In the genomic region with DNA sequence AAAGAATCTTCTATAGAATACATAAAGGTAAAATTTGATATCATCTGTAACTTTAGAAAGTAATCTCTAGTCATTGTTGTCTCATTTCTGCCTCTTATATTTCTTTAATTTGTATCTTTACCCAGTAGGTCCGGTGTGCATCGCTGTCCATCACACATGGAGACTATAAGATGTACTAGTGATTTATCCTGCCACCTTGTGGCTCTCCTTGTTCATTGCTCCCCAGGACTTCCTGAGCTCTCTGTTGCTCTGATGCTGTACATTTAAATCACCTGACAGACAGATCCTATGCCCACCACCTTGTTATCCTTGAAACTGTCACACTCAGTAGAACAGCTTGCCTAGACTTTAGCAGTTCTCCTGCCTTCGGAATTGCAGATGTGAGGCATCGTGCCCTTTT, we compare ENCODE assay signal across 10 mouse cellular contexts. TPM values are rescaled to one million over a fixed set of nuclear protein-coding genes. Genes with fewer than 3 reads are reported as not detected.
DNase-seq lines count a peak whose midpoint lies in the region; ATAC-seq and TF ChIP-seq lines count a peak whose summit lies in the region.
"Had no signal": no experiment of that assay in that cellular context is flagged by ENCODE, and none has a peak within 500 bp of the region (broad histone marks: within the 10 kb centered on the region; RNA-seq: fewer than 3 reads in every experiment).

No protein-coding gene starts in this region.

- 92% methylated on average over 4 of the region's 4 CpGs for WGBS in hindbrain, embryonic 11.5 days
- WGBS in hindbrain, embryonic 10.5 days = 94% methylated on average over 4 of the region's 4 CpGs
- 73% methylated on average over 4 of the region's 4 CpGs for WGBS in lung, adult 2 months

- H3K27ac ChIP-seq in hindbrain, embryonic 11.5 days (ENCODE audit: low read depth, low read length) = no peak overlapping the region
- no peak overlapping the region for H3K27ac ChIP-seq in hindbrain, embryonic 10.5 days
- no peak overlapping the region for H3K27ac ChIP-seq in ES-Bruce4 (ENCODE audit: insufficient read depth, low read length)
- H3K27ac ChIP-seq: embryonic facial prominence, embryonic 12.5 days; neural tube, embryonic 12.5 days had no signal

- DNase-seq in hindbrain, embryonic 11.5 days (ENCODE audit: low spot score) = peak; percentile 25
- no peak for DNase-seq in hindbrain, embryonic 10.5 days (ENCODE audit: low spot score)
- DNase-seq in 416B (ENCODE audit: low read depth) = peak; percentile 74
- peak; percentile 17 for DNase-seq in lung, adult 2 months
- peak; percentile 39 for DNase-seq in thymus, postnatal 25 days
- no peak for DNase-seq in testis, postnatal 10 days (ENCODE audit: low spot score)

- H3K9me3 ChIP-seq in hindbrain, embryonic 11.5 days (ENCODE audit: control insufficient read depth, low read length) = no peaks in the 10 kb centered on the region
- H3K9me3 ChIP-seq in hindbrain, embryonic 10.5 days = no peaks in the 10 kb centered on the region
- no peaks in the 10 kb centered on the region for H3K9me3 ChIP-seq in ES-Bruce4 (replicated peaks; ENCODE audit: control insufficient read depth, insufficient read depth, low read length, poor library complexity, severe bottlenecking)
- H3K9me3 ChIP-seq: embryonic facial prominence, embryonic 12.5 days; neural tube, embryonic 12.5 days had no signal

- TF ChIP-seq CTCF in ES-Bruce4 (IDR thresholded peaks at IDR 0.05; ENCODE audit: low read depth, low read length) = peak; percentile 14
- peak; percentile 40; the same call in 1 of the 2 replicates for TF ChIP-seq CTCF in lung, adult 2 months (IDR thresholded peaks at IDR 0.05; ENCODE audit: insufficient read depth, low read length)

- no peak for TF ChIP-seq EP300 in ES-Bruce4 (IDR thresholded peaks at IDR 0.05; ENCODE audit: insufficient read depth, low read depth, low read length)

- H3K27me3 ChIP-seq in hindbrain, embryonic 11.5 days (ENCODE audit: control insufficient read depth, insufficient read depth, low read length) = no peaks in the 10 kb centered on the region
- no peaks in the 10 kb centered on the region for H3K27me3 ChIP-seq in hindbrain, embryonic 10.5 days (ENCODE audit: insufficient read depth, poor library complexity, severe bottlenecking)
- H3K27me3 ChIP-seq in ES-Bruce4 (ENCODE audit: control insufficient read depth, insufficient read depth, low read length, poor library complexity, severe bottlenecking) = no peaks in the 10 kb centered on the region
- H3K27me3 ChIP-seq: embryonic facial prominence, embryonic 12.5 days; neural tube, embryonic 12.5 days had no signal

- no peak overlapping the region for H3K9ac ChIP-seq in hindbrain, embryonic 11.5 days (ENCODE audit: low read depth, low read length)
- H3K9ac ChIP-seq in ES-Bruce4 (ENCODE audit: low read depth, poor library complexity, severe bottlenecking) = no peak overlapping the region
- H3K9ac ChIP-seq: embryonic facial prominence, embryonic 12.5 days; neural tube, embryonic 12.5 days had no signal

- H3K36me3 ChIP-seq in hindbrain, embryonic 11.5 days (ENCODE audit: control insufficient read depth, insufficient read depth, low read length) = peaks cover 11% of the 10 kb centered on the region
- peaks cover 97% of the 10 kb centered on the region for H3K36me3 ChIP-seq in hindbrain, embryonic 10.5 days
- H3K36me3 ChIP-seq in ES-Bruce4 (ENCODE audit: control insufficient read depth, insufficient read depth, low read length, poor library complexity, severe bottlenecking) = peaks cover 48% of the 10 kb centered on the region

- no peak for TF ChIP-seq POLR2A in ES-Bruce4 (IDR thresholded peaks at IDR 0.05; ENCODE audit: insufficient read depth, low read length)
- no peak for TF ChIP-seq POLR2A in lung, adult 2 months (IDR thresholded peaks at IDR 0.05; ENCODE audit: borderline replicate concordance, extremely low read depth, low read depth, low read length)

- no peak overlapping the region for H3K4me3 ChIP-seq in hindbrain, embryonic 11.5 days (ENCODE audit: low read depth, low read length)
- H3K4me3 ChIP-seq in hindbrain, embryonic 10.5 days = no peak overlapping the region
- no peak overlapping the region for H3K4me3 ChIP-seq in ES-Bruce4 (ENCODE audit: low read depth, low read length)
- no peak overlapping the region for H3K4me3 ChIP-seq in lung, adult 2 months (replicated peaks; ENCODE audit: extremely low read depth, low read depth, low read length)
- H3K4me3 ChIP-seq: embryonic facial prominence, embryonic 12.5 days; neural tube, embryonic 12.5 days had no signal

- ATAC-seq in hindbrain, embryonic 11.5 days (ENCODE audit: low FRiP score) = no peak
- ATAC-seq in erythroblast, adult 5-6 weeks (replicated peaks; ENCODE audit: low FRiP score, poor library complexity, severe bottlenecking) = 0 out of 2 replicates have a peak, but pooled peaks have one; percentile 63

- no peak overlapping the region for H3K4me2 ChIP-seq in hindbrain, embryonic 11.5 days (replicated peaks; ENCODE audit: low read depth, low read length)
- H3K4me2 ChIP-seq: embryonic facial prominence, embryonic 12.5 days; neural tube, embryonic 12.5 days had no signal

- H3K4me1 ChIP-seq in hindbrain, embryonic 11.5 days (replicated peaks; ENCODE audit: control insufficient read depth, insufficient read depth, low read length) = no peaks in the 10 kb centered on the region
- H3K4me1 ChIP-seq in hindbrain, embryonic 10.5 days (replicated peaks) = no peaks in the 10 kb centered on the region
- peaks cover 2% of the 10 kb centered on the region for H3K4me1 ChIP-seq in ES-Bruce4 (ENCODE audit: control insufficient read depth, insufficient read depth, low read length)
- H3K4me1 ChIP-seq in lung, adult 2 months (ENCODE audit: control insufficient read depth, insufficient read depth, low read length) = no peaks in the 10 kb centered on the region
- H3K4me1 ChIP-seq: embryonic facial prominence, embryonic 12.5 days; neural tube, embryonic 12.5 days had no signal

RNA-seq across cellular contexts. Expression of gene Hhex, which starts 16.3 kb away (rescaled TPM):
- 5.5 and 5.8 TPM in 2 replicates for polyA plus RNA-seq in hindbrain, embryonic 11.5 days (2014; fragmentation: Nextera tagmentation; extraction: Ambion mirVana)
- polyA plus RNA-seq in hindbrain, embryonic 10.5 days (2016; fragmentation: Nextera tagmentation; extraction: Ambion mirVana) = 6.6 and 7.7 TPM in 2 replicates
- 8.2 and 9.0 TPM in 2 replicates for polyA plus RNA-seq in ES-Bruce4 (2011; ENCODE audit: insufficient read depth, insufficient read length, low read depth, missing spikeins)
- total RNA-seq in erythroblast, adult 5-6 weeks (2015; ENCODE audit: low replicate concordance) = 25.1 and 27.3 TPM in 2 replicates
- 5.1 and 6.0 TPM in 2 replicates for total RNA-seq in erythroblast, adult 5-6 weeks (2017; ENCODE audit: low replicate concordance)
- polyA plus RNA-seq in lung, adult 2 months (2012; rRNA removed) = 20.0 and 28.6 TPM in 2 replicates

RNA-seq across cellular contexts. Expression of gene Kif11, which starts 42.1 kb away (rescaled TPM):
- polyA plus RNA-seq in hindbrain, embryonic 11.5 days (2014; fragmentation: Nextera tagmentation; extraction: Ambion mirVana) = 73.5 and 79.9 TPM in 2 replicates
- polyA plus RNA-seq in hindbrain, embryonic 10.5 days (2016; fragmentation: Nextera tagmentation; extraction: Ambion mirVana) = 60.1 and 80.2 TPM in 2 replicates
- polyA plus RNA-seq in ES-Bruce4 (2011; ENCODE audit: insufficient read depth, insufficient read length, low read depth, missing spikeins) = 130 and 146 TPM in 2 replicates
- 65.3 and 69.0 TPM in 2 replicates for total RNA-seq in erythroblast, adult 5-6 weeks (2015; ENCODE audit: low replicate concordance)
- total RNA-seq in erythroblast, adult 5-6 weeks (2017; ENCODE audit: low replicate concordance) = 103 and 108 TPM in 2 replicates
- polyA plus RNA-seq in lung, adult 2 months (2012; rRNA removed) = 0.31 and 0.80 TPM in 2 replicates

Comparison
In these comparisons a context has a peak if more than half of its experiments do, and no peak if none do; other contexts are left out.
1. DNase-seq: peak in hindbrain, embryonic 11.5 days (single experiment), 416B (single experiment), lung, adult 2 months (single experiment) and thymus, postnatal 25 days (single experiment); none in hindbrain, embryonic 10.5 days (single experiment) and testis, postnatal 10 days (single experiment).
2. RNA of gene Kif11, which starts 42.1 kb away (polyA plus RNA-seq): 130 to 146 TPM in ES-Bruce4, 73.5 to 79.9 TPM in hindbrain, embryonic 11.5 days and 60.1 to 80.2 TPM in hindbrain, embryonic 10.5 days; 0.31 to 0.80 TPM in lung, adult 2 months; every median in the first group is over 10 times any median in the second.